Mouse (Mus musculus) cerebellum, adult 9-11 months (tissue): ENCODE data around the gene Mrpl52.
A peak's percentile ranks its signal among the peaks of the same experiment; 100 is the strongest.

ENCODE experiments used
- DNase-seq: peaks from one replicate; pipeline ENCODE4 v3.0.0; 2022

The Mrpl52 gene

GRCm38 (mm10) chr14:54426689-54427398, at the start of gene Mrpl52:
TSS of gene Mrpl52 (plus strand) at chr14:54426909.
- DNase-seq = peak; percentile 90

- DNase-seq = no peak
Observed at GRCm38 (mm10) chr14:54377166-54377565, 49.5 kb upstream of the Mrpl52 start.

- no peak for DNase-seq
Observed at GRCm38 (mm10) chr14:54379571-54379970, 47.1 kb upstream of the Mrpl52 start.

- no peak for DNase-seq
Observed at GRCm38 (mm10) chr14:54380616-54381015, 46.1 kb upstream of the Mrpl52 start.

- DNase-seq = no peak
Observed at GRCm38 (mm10) chr14:54381816-54382215, 44.9 kb upstream of the Mrpl52 start.

GRCm38 (mm10) chr14:54382641-54383040, 44.1 kb upstream of the Mrpl52 start:
- no peak for DNase-seq

- no peak for DNase-seq
Observed at GRCm38 (mm10) chr14:54383355-54383771, 43.3 kb upstream of the Mrpl52 start.

- no peak for DNase-seq
Observed at GRCm38 (mm10) chr14:54384396-54384795, 42.3 kb upstream of the Mrpl52 start.

GRCm38 (mm10) chr14:54385968-54386618, 40.6 kb upstream of the Mrpl52 start:
- DNase-seq = no peak

GRCm38 (mm10) chr14:54387546-54387945, 39.2 kb upstream of the Mrpl52 start:
- DNase-seq = no peak

- no peak for DNase-seq
Observed at GRCm38 (mm10) chr14:54390843-54391242, 35.9 kb upstream of the Mrpl52 start.

- no peak for DNase-seq
Observed at GRCm38 (mm10) chr14:54393794-54394193, 32.9 kb upstream of the Mrpl52 start.

- DNase-seq = no peak
Observed at GRCm38 (mm10) chr14:54394309-54394708, 32.4 kb upstream of the Mrpl52 start.

- DNase-seq = no peak
Observed at GRCm38 (mm10) chr14:54396685-54397084, 30.0 kb upstream of the Mrpl52 start.

GRCm38 (mm10) chr14:54397872-54398527, 28.7 kb upstream of the Mrpl52 start:
- no peak for DNase-seq

GRCm38 (mm10) chr14:54398528-54398916, 28.2 kb upstream of the Mrpl52 start:
- no peak for DNase-seq

- no peak for DNase-seq
Observed at GRCm38 (mm10) chr14:54398921-54399382, 27.8 kb upstream of the Mrpl52 start.

- no peak for DNase-seq
Observed at GRCm38 (mm10) chr14:54401723-54402122, 25.0 kb upstream of the Mrpl52 start.

GRCm38 (mm10) chr14:54408336-54409056, 18.2 kb upstream of the Mrpl52 start:
- DNase-seq = no peak

GRCm38 (mm10) chr14:54409057-54409645, 17.6 kb upstream of the Mrpl52 start:
- no peak for DNase-seq

GRCm38 (mm10) chr14:54409980-54410810, 16.5 kb upstream of the Mrpl52 start:
- no peak for DNase-seq
